ENCODE assay signal across 13 mouse cellular contexts in genomic region chr3:127170246-127170645, GRCm38 (mm10).
"Had no signal": no experiment of that assay in that cellular context is flagged by ENCODE, and none has a peak within 500 bp of the region (broad histone marks: within the 10 kb centered on the region; RNA-seq: fewer than 3 reads in every experiment).

No protein-coding gene starts in this region.

- H3K36me3 ChIP-seq: limb, embryonic 15.5 days; neural tube, embryonic 15.5 days had no signal

- H3K4me3 ChIP-seq: left cerebral cortex, adult 2 months; limb, embryonic 15.5 days; myocyte; neural tube, embryonic 15.5 days had no signal

- H3K4me1 ChIP-seq: limb, embryonic 15.5 days; neural tube, embryonic 15.5 days had no signal

- H3K27ac ChIP-seq: left cerebral cortex, adult 2 months; limb, embryonic 15.5 days; neural tube, embryonic 15.5 days; stomach, postnatal 0 days had no signal

- H3K4me2 ChIP-seq: limb, embryonic 15.5 days; neural tube, embryonic 15.5 days had no signal

- H3K9ac ChIP-seq: limb, embryonic 15.5 days; neural tube, embryonic 15.5 days had no signal

- H3K9me3 ChIP-seq: limb, embryonic 15.5 days; neural tube, embryonic 15.5 days had no signal

- H3K27me3 ChIP-seq: neural tube, embryonic 15.5 days had no signal

- DNase-seq: kidney, adult 18-20 months; kidney, postnatal 10 days; kidney, postnatal 4 days; lung, adult 18-20 months; midbrain, embryonic 14.5 days; right cerebral cortex, adult 18-20 months; right cerebral cortex, postnatal 25 days; thymus, postnatal 4 days had no signal
